Mouse (Mus musculus): Measurements from ENCODE around the gene Cnot9.

- TF ChIP-seq POLR2A (IDR thresholded peaks at IDR 0.05; ENCODE audit: insufficient read length, low read depth), result peak; percentile 78
- TF ChIP-seq MYOG (IDR thresholded peaks at IDR 0.05; ENCODE audit: control insufficient read depth in 1 of 3, insufficient read depth in 1 of 3, insufficient read length in 2 of 3, low read depth in 2 of 3), result no peak
- no peak for TF ChIP-seq TCF12 (IDR thresholded peaks at IDR 0.05; ENCODE audit: insufficient read depth, poor library complexity, severe bottlenecking)
- peak; percentile 92 for TF ChIP-seq SRF (IDR thresholded peaks at IDR 0.05; ENCODE audit: control insufficient read depth, insufficient read length, low read depth)
- peak; percentile 75 for TF ChIP-seq POLR2AphosphoS2 (IDR thresholded peaks at IDR 0.05; ENCODE audit: insufficient read length, low read depth)
- TF ChIP-seq USF1 (IDR thresholded peaks at IDR 0.05; ENCODE audit: low read depth), result no peak
These were observed at the start of gene Cnot9 for GRCm38 (mm10) chr1:74505721-74506464.

Data from myocyte (in vitro differentiated cells).